Mouse (Mus musculus): ENCODE data around the gene Cdk6. TPM values are rescaled to one million over a fixed set of nuclear protein-coding genes. Genes with fewer than 3 reads are reported as not detected.

Cdk6 gene
- polyA plus RNA-seq, 1 experiment from 2014 or later: 16.6 TPM

GRCm38 (mm10) chr5:3371212-3371611, 29.9 kb downstream of the Cdk6 start:
- Histone ChIP-seq H3K36me3 (ENCODE audit: insufficient read depth, low read length) (no peaks in the 10 kb centered on the region), H3K9ac (replicated peaks; ENCODE audit: low read length) (no peak overlapping the region), H3K27me3 (ENCODE audit: insufficient read depth, low read length) (no peaks in the 10 kb centered on the region), H3K9me3 (ENCODE audit: low read length) (no peaks in the 10 kb centered on the region), H3K27ac (ENCODE audit: low read length) (no peak overlapping the region), H3K4me1 (ENCODE audit: insufficient read depth, low read length) (0 out of 2 replicates have a peak, but pooled peaks cover 6% of the 10 kb centered on the region), H3K4me3 (ENCODE audit: low read length) (no peak overlapping the region), H3K4me2 (replicated peaks; ENCODE audit: low read depth, low read length) (no peak overlapping the region)
- 80% methylated on average over 2 of the region's 2 CpGs for whole genome bisulfite sequencing
- ATAC-seq (ENCODE audit: low FRiP score, low TSS enrichment): no peak

- Histone ChIP-seq H3K4me3 (ENCODE audit: low read length) (no peak overlapping the region), H3K27me3 (ENCODE audit: insufficient read depth, low read length) (no peaks in the 10 kb centered on the region), H3K36me3 (ENCODE audit: insufficient read depth, low read length) (no peaks in the 10 kb centered on the region), H3K4me1 (ENCODE audit: insufficient read depth, low read length) (0 out of 2 replicates have a peak, but pooled peaks cover 6% of the 10 kb centered on the region), H3K9ac (replicated peaks; ENCODE audit: low read length) (no peak overlapping the region), H3K27ac (ENCODE audit: low read length) (no peak overlapping the region), H3K4me2 (replicated peaks; ENCODE audit: low read depth, low read length) (no peak overlapping the region), H3K9me3 (ENCODE audit: low read length) (no peaks in the 10 kb centered on the region)
- 72% methylated on average over 10 of the region's 10 CpGs for WGBS
- no peak for ATAC-seq (ENCODE audit: low FRiP score, low TSS enrichment)
Measured at GRCm38 (mm10) chr5:3373170-3373569, 31.9 kb downstream of the Cdk6 start.

GRCm38 (mm10) chr5:3374763-3375162, 33.5 kb downstream of the Cdk6 start:
- 0 out of 2 replicates have a peak, but pooled peaks cover 6% of the 10 kb centered on the region for H3K4me1 ChIP-seq (ENCODE audit: insufficient read depth, low read length)

GRCm38 (mm10) chr5:3376167-3376566, 34.9 kb downstream of the Cdk6 start:
- no peak overlapping the region for H3K9ac ChIP-seq (replicated peaks; ENCODE audit: low read length)
- H3K27ac ChIP-seq (ENCODE audit: low read length): no peak overlapping the region
- 63% methylated on average over 2 of the region's 2 CpGs for WGBS
- 0 out of 2 replicates have a peak, but pooled peaks cover 6% of the 10 kb centered on the region for H3K4me1 ChIP-seq (ENCODE audit: insufficient read depth, low read length)
- no peak overlapping the region for H3K4me2 ChIP-seq (replicated peaks; ENCODE audit: low read depth, low read length)
- no peak overlapping the region for H3K4me3 ChIP-seq (ENCODE audit: low read length)
- no peaks in the 10 kb centered on the region for H3K27me3 ChIP-seq (ENCODE audit: insufficient read depth, low read length)
- no peak; the same call in 1 of the 2 replicates for ATAC-seq (ENCODE audit: low FRiP score, low TSS enrichment)
- no peaks in the 10 kb centered on the region for H3K9me3 ChIP-seq (ENCODE audit: low read length)
- H3K36me3 ChIP-seq (ENCODE audit: insufficient read depth, low read length): no peaks in the 10 kb centered on the region

More at GRCm38 (mm10) chr5:3374763-3375162, 33.5 kb downstream of the Cdk6 start:
- Histone ChIP-seq H3K9ac (replicated peaks; ENCODE audit: low read length) (no peak overlapping the region), H3K27ac (ENCODE audit: low read length) (no peak overlapping the region), H3K27me3 (ENCODE audit: insufficient read depth, low read length) (no peaks in the 10 kb centered on the region), H3K9me3 (ENCODE audit: low read length) (no peaks in the 10 kb centered on the region), H3K4me2 (replicated peaks; ENCODE audit: low read depth, low read length) (no peak overlapping the region), H3K4me3 (ENCODE audit: low read length) (no peak overlapping the region), H3K36me3 (ENCODE audit: insufficient read depth, low read length) (no peaks in the 10 kb centered on the region)
- ATAC-seq (ENCODE audit: low FRiP score, low TSS enrichment): no peak
- 86% methylated on average over 10 of the region's 10 CpGs for WGBS

GRCm38 (mm10) chr5:3379252-3379651, 38.0 kb downstream of the Cdk6 start:
- Histone ChIP-seq H3K9ac (replicated peaks; ENCODE audit: low read length) (no peak overlapping the region), H3K9me3 (ENCODE audit: low read length) (no peaks in the 10 kb centered on the region), H3K4me3 (ENCODE audit: low read length) (no peak overlapping the region), H3K4me1 (ENCODE audit: insufficient read depth, low read length) (no peaks in the 10 kb centered on the region), H3K36me3 (ENCODE audit: insufficient read depth, low read length) (no peaks in the 10 kb centered on the region), H3K27ac (ENCODE audit: low read length) (no peak overlapping the region), H3K27me3 (ENCODE audit: insufficient read depth, low read length) (no peaks in the 10 kb centered on the region), H3K4me2 (replicated peaks; ENCODE audit: low read depth, low read length) (no peak overlapping the region)
- 81% methylated on average over 4 of the region's 4 CpGs for WGBS
- no peak for ATAC-seq (ENCODE audit: low FRiP score, low TSS enrichment)

- H3K9ac ChIP-seq (replicated peaks; ENCODE audit: low read length): no peak overlapping the region
- no peak for ATAC-seq (ENCODE audit: low FRiP score, low TSS enrichment)
- H3K27me3 ChIP-seq (ENCODE audit: insufficient read depth, low read length): no peaks in the 10 kb centered on the region
- WGBS: 84% methylated on average over 9 of the region's 9 CpGs
- no peak overlapping the region for H3K4me3 ChIP-seq (ENCODE audit: low read length)
- H3K4me1 ChIP-seq (ENCODE audit: insufficient read depth, low read length): no peaks in the 10 kb centered on the region
- H3K36me3 ChIP-seq (ENCODE audit: insufficient read depth, low read length): no peaks in the 10 kb centered on the region
- no peak overlapping the region for H3K4me2 ChIP-seq (replicated peaks; ENCODE audit: low read depth, low read length)
- H3K9me3 ChIP-seq (ENCODE audit: low read length): no peaks in the 10 kb centered on the region
- no peak overlapping the region for H3K27ac ChIP-seq (ENCODE audit: low read length)
Measured at GRCm38 (mm10) chr5:3380692-3381233, 39.5 kb downstream of the Cdk6 start.

GRCm38 (mm10) chr5:3381795-3382194, 40.5 kb downstream of the Cdk6 start:
- H3K9me3 ChIP-seq (ENCODE audit: low read length): no peaks in the 10 kb centered on the region
- WGBS: 83% methylated on average over 8 of the region's 8 CpGs
- no peak overlapping the region for H3K4me2 ChIP-seq (replicated peaks; ENCODE audit: low read depth, low read length)
- no peaks in the 10 kb centered on the region for H3K36me3 ChIP-seq (ENCODE audit: insufficient read depth, low read length)
- H3K27ac ChIP-seq (ENCODE audit: low read length): no peak overlapping the region
- no peak for ATAC-seq (ENCODE audit: low FRiP score, low TSS enrichment)
- no peak overlapping the region for H3K4me3 ChIP-seq (ENCODE audit: low read length)
- peaks cover 2% of the 10 kb centered on the region; the same call in 1 of the 2 replicates for H3K4me1 ChIP-seq (ENCODE audit: insufficient read depth, low read length)
- no peak overlapping the region for H3K9ac ChIP-seq (replicated peaks; ENCODE audit: low read length)
- H3K27me3 ChIP-seq (ENCODE audit: insufficient read depth, low read length): no peaks in the 10 kb centered on the region

GRCm38 (mm10) chr5:3382343-3383040, 41.2 kb downstream of the Cdk6 start:
- Histone ChIP-seq H3K27ac (ENCODE audit: low read length) (no peak overlapping the region), H3K9me3 (ENCODE audit: low read length) (no peaks in the 10 kb centered on the region), H3K36me3 (ENCODE audit: insufficient read depth, low read length) (no peaks in the 10 kb centered on the region), H3K4me1 (ENCODE audit: insufficient read depth, low read length) (peaks cover 3% of the 10 kb centered on the region; the same call in 1 of the 2 replicates), H3K9ac (replicated peaks; ENCODE audit: low read length) (no peak overlapping the region), H3K27me3 (ENCODE audit: insufficient read depth, low read length) (no peaks in the 10 kb centered on the region), H3K4me3 (ENCODE audit: low read length) (no peak overlapping the region), H3K4me2 (replicated peaks; ENCODE audit: low read depth, low read length) (no peak overlapping the region)
- 80% methylated on average over 13 of the region's 13 CpGs for WGBS
- no peak for ATAC-seq (ENCODE audit: low FRiP score, low TSS enrichment)

- no peak overlapping the region for H3K27ac ChIP-seq (ENCODE audit: low read length)
- peaks cover 3% of the 10 kb centered on the region; the same call in 1 of the 2 replicates for H3K4me1 ChIP-seq (ENCODE audit: insufficient read depth, low read length)
- no peak overlapping the region for H3K4me3 ChIP-seq (ENCODE audit: low read length)
- H3K9me3 ChIP-seq (ENCODE audit: low read length): no peaks in the 10 kb centered on the region
- H3K9ac ChIP-seq (replicated peaks; ENCODE audit: low read length): no peak overlapping the region
- no peak overlapping the region for H3K4me2 ChIP-seq (replicated peaks; ENCODE audit: low read depth, low read length)
- WGBS: 75% methylated on average over 3 of the region's 3 CpGs
- ATAC-seq (ENCODE audit: low FRiP score, low TSS enrichment): no peak
- no peaks in the 10 kb centered on the region for H3K27me3 ChIP-seq (ENCODE audit: insufficient read depth, low read length)
- no peaks in the 10 kb centered on the region for H3K36me3 ChIP-seq (ENCODE audit: insufficient read depth, low read length)
Measured at GRCm38 (mm10) chr5:3383547-3383946, 42.3 kb downstream of the Cdk6 start.

GRCm38 (mm10) chr5:3385078-3385477, 43.8 kb downstream of the Cdk6 start:
- Histone ChIP-seq H3K27me3 (ENCODE audit: insufficient read depth, low read length) (no peaks in the 10 kb centered on the region), H3K4me3 (ENCODE audit: low read length) (no peak overlapping the region), H3K27ac (ENCODE audit: low read length) (no peak overlapping the region), H3K4me2 (replicated peaks; ENCODE audit: low read depth, low read length) (no peak overlapping the region), H3K9me3 (ENCODE audit: low read length) (no peaks in the 10 kb centered on the region), H3K9ac (replicated peaks; ENCODE audit: low read length) (no peak overlapping the region), H3K36me3 (ENCODE audit: insufficient read depth, low read length) (no peaks in the 10 kb centered on the region), H3K4me1 (ENCODE audit: insufficient read depth, low read length) (peaks cover 3% of the 10 kb centered on the region; the same call in 1 of the 2 replicates)
- 63% methylated on average over 1 of the region's 1 CpGs for WGBS
- ATAC-seq (ENCODE audit: low FRiP score, low TSS enrichment): no peak; the same call in 1 of the 2 replicates

All from kidney, embryonic 16.5 days (tissue).